Mouse (Mus musculus) midbrain, embryonic 13.5 days (tissue): ENCODE measurements around the gene Mmab. TPM values are rescaled to one million over a fixed set of nuclear protein-coding genes. Genes with fewer than 3 reads are reported as not detected.

Experiments
- ATAC-seq: fragments of 200-750 bp; cut with Nextera tagmentation; 2 replicates; pipeline ENCODE4 v1.8.0; 2017; ENCODE audit warnings: mild to moderate bottlenecking, moderate TSS enrichment, moderate library complexity
- H3K27ac ChIP-seq: fragments of 300-500 bp; sonication (generic); 2 replicates; pipeline ENCODE4 v1.5.1; 2015; ENCODE audit warnings: inconsistent platforms, mild to moderate bottlenecking, moderate library complexity
- H3K27me3 ChIP-seq: fragments of 300-500 bp; sonication (generic); 2 replicates; pipeline ENCODE4 v1.6.1; 2015; ENCODE audit warnings: mild to moderate bottlenecking, inconsistent platforms
- H3K36me3 ChIP-seq: fragments of 300-500 bp; sonication (generic); 2 replicates; pipeline ENCODE4 v1.6.1; 2015; ENCODE audit warnings: mild to moderate bottlenecking, inconsistent platforms
- H3K4me1 ChIP-seq: fragments of 300-500 bp; sonication (generic); replicated peaks from 2 replicates; pipeline ENCODE4 v1.6.1; 2015; ENCODE audit warnings: inconsistent platforms
- H3K4me2 ChIP-seq: fragments of 300-500 bp; sonication (generic); replicated peaks from 2 replicates; pipeline ENCODE4 v1.6.1; 2015; ENCODE audit warnings: moderate library complexity, mild to moderate bottlenecking, inconsistent platforms
- H3K4me3 ChIP-seq: fragments of 300-500 bp; sonication (generic); replicated peaks from 2 replicates; pipeline ENCODE4 v1.5.1; 2015; ENCODE audit warnings: mild to moderate bottlenecking, inconsistent platforms
- H3K9ac ChIP-seq: fragments of 300-500 bp; sonication (generic); replicated peaks from 2 replicates; pipeline ENCODE4 v1.6.1; 2015; ENCODE audit warnings: mild to moderate bottlenecking, inconsistent platforms
- H3K9me3 ChIP-seq: fragments of 300-500 bp; sonication (generic); 2 replicates; pipeline ENCODE4 v1.6.1; 2016; ENCODE audit warnings: mild to moderate bottlenecking, inconsistent platforms
- WGBS: fragments of 180-500 bp; shearing (Covaris S2); methylation state at CpG from one replicate; pipeline ENCODE4 v1.1.7; 2015; 5-methylcytosine and 5-hydroxymethylcytosine counted together
- polyA plus RNA-seq: library from polyadenylated mRNA; unstranded; fragments of >200 nt; fragmentation: Nextera tagmentation; extraction: Ambion mirVana; gene quantifications from 2 replicates; pipeline ENCODE4 v1.2.1, GENCODE M21; 2015

Gene Mmab
- polyA plus RNA-seq, 1 experiment from 2014 or later: 21.1 TPM

DNA sequence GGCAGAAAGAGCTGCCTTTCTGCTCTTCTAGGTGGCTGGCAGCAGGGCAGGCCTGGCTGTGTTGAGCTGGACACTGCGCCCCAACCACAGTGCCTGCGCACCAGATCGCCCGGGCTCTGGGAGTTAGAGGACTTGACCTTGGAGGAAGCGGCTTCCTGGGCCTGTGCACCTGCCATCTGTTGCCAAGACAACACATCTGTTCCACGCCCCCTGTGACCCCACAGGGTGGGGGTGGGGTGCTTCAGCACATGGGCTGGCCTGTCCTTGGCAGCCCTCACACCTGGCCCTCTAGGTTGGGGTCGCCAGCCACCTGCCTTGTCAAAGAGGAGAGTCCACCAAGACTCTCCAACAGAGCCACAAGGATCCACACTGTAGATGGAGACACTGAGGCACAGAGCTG, 21.8 kb upstream of the Mmab start:
- Histone ChIP-seq H3K4me3 (no peak overlapping the region), H3K4me2 (no peak overlapping the region), H3K4me1 (peaks cover 55% of the 10 kb centered on the region), H3K27ac (no peak overlapping the region), H3K27me3 (peaks cover 28% of the 10 kb centered on the region), H3K9ac (0 out of 2 replicates have a peak overlapping the region, but pooled peaks have one; percentile 36), H3K9me3 (no peaks in the 10 kb centered on the region), H3K36me3 (no peaks in the 10 kb centered on the region)
- WGBS: 45% methylated on average over 7 of the region's 7 CpGs
- ATAC-seq: no peak

GRCm38 (mm10) chr5:114464561-114464960, 20.7 kb upstream of the Mmab start:
- no peak overlapping the region for H3K4me2 ChIP-seq
- no peaks in the 10 kb centered on the region for H3K36me3 ChIP-seq
- ATAC-seq: no peak
- peaks cover 58% of the 10 kb centered on the region for H3K4me1 ChIP-seq
- no peak overlapping the region for H3K4me3 ChIP-seq
- H3K9ac ChIP-seq: no peak overlapping the region
- peaks cover 24% of the 10 kb centered on the region for H3K27me3 ChIP-seq
- 80% methylated on average over 2 of the region's 2 CpGs for WGBS
- H3K27ac ChIP-seq: no peak overlapping the region
- no peaks in the 10 kb centered on the region for H3K9me3 ChIP-seq

- H3K9me3 ChIP-seq: no peaks in the 10 kb centered on the region
- H3K27me3 ChIP-seq: peaks cover 15% of the 10 kb centered on the region
- no peak for ATAC-seq
- no peak overlapping the region for H3K9ac ChIP-seq
- H3K4me2 ChIP-seq: no peak overlapping the region
- peaks cover 39% of the 10 kb centered on the region for H3K4me1 ChIP-seq
- no peaks in the 10 kb centered on the region for H3K36me3 ChIP-seq
- no peak overlapping the region for H3K4me3 ChIP-seq
- WGBS: 76% methylated on average over 23 of the region's 24 CpGs
- H3K27ac ChIP-seq: no peak overlapping the region
Measured at GRCm38 (mm10) chr5:114462067-114463040, 18.5 kb upstream of the Mmab start.

DNA sequence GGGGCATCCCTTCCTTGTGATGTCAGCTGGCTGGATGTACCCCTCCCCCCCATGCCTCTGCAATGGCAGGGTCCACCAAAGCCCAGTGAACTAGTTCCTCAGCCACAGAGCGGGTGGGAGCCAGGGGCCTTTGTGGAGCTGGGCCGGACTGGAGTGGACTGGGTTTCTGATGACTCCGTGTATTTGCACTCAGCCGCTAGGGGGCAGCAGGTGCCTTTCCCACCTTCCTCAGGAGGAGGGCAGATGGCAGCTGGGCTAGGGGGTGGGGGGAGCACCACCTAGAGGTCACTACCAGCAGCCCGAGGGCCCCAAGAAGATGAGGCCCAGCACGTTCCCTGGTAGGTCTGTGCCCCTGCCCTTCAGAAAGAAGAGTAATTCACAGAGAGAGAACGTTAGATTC, 17.4 kb upstream of the Mmab start:
- H3K4me3 ChIP-seq: no peak overlapping the region
- no peaks in the 10 kb centered on the region for H3K9me3 ChIP-seq
- WGBS: 4% methylated on average over 7 of the region's 7 CpGs
- H3K36me3 ChIP-seq: no peaks in the 10 kb centered on the region
- peak; percentile 63 for ATAC-seq
- no peak overlapping the region for H3K27ac ChIP-seq
- H3K27me3 ChIP-seq: peaks cover 15% of the 10 kb centered on the region
- H3K4me2 ChIP-seq: no peak overlapping the region
- no peak overlapping the region for H3K9ac ChIP-seq
- H3K4me1 ChIP-seq: peaks cover 28% of the 10 kb centered on the region

DNA sequence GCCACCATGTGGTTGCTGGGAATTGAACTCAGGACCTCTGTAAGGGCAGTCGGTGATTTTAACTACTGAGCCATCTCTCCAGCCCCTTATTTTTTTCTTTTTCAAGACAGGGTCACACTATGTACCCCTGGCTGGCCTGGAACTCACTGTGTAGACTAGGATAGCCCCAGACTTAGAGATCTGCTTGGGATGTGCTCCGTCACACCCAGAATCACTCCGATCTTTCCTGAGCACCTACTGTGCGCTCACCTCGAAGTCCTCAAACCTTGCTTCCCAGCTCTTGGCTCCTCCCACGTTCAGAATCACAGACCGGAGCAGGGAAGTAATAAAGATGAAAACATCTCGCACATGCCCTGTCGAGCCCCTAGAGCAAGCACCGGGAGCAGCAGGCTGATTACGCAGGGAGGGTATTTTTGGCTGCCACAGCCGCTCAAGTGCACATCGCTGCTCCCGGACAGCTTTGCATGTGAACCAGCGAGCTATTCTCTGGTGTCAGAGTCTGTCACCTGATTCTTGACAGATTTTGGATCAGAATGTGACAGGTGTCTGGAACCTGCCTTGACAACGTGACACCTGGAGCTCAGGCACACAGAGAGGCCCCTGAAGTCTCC, 13.2 kb upstream of the Mmab start:
- Histone ChIP-seq H3K9ac (no peak overlapping the region), H3K27me3 (peaks cover 7% of the 10 kb centered on the region), H3K4me2 (no peak overlapping the region), H3K27ac (no peak overlapping the region), H3K9me3 (no peaks in the 10 kb centered on the region), H3K36me3 (peaks cover 24% of the 10 kb centered on the region), H3K4me3 (no peak overlapping the region), H3K4me1 (peaks cover 11% of the 10 kb centered on the region)
- WGBS: 82% methylated on average over 16 of the region's 16 CpGs
- no peak for ATAC-seq

- Histone ChIP-seq H3K9ac (no peak overlapping the region), H3K4me3 (no peak overlapping the region), H3K27me3 (peaks cover 7% of the 10 kb centered on the region; the same call in 1 of the 2 replicates), H3K4me1 (peaks cover 6% of the 10 kb centered on the region), H3K27ac (peak overlapping the region; percentile 11; the same call in 1 of the 2 replicates), H3K36me3 (peaks cover 32% of the 10 kb centered on the region), H3K9me3 (no peaks in the 10 kb centered on the region), H3K4me2 (no peak overlapping the region)
- ATAC-seq: no peak
- WGBS: 76% methylated on average over 9 of the region's 9 CpGs
Measured at GRCm38 (mm10) chr5:114456287-114456686, 12.4 kb upstream of the Mmab start.

DNA sequence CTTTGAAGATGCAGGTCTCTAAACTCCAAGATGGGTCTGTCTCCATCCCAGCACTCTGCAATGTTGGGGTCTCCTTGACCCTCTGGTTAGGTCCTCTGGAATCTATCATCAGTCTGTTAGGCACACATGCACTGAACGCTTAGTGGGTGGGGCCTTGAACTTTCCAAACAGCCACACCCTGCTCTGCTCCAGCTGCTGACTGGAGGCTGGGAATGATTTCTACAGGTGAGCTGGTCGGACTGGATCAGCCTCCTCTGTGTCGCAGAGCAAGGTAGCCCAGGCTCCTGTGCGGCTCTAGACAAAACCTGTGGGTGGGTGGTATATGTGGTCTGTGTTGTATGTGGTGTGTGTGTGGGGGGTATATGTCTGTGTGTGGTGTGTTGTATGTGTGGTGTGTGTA, 5.2 kb upstream of the Mmab start:
- Histone ChIP-seq H3K4me1 (peaks cover 11% of the 10 kb centered on the region), H3K36me3 (peaks cover 69% of the 10 kb centered on the region), H3K9ac (no peak overlapping the region), H3K27ac (no peak overlapping the region), H3K4me2 (no peak overlapping the region), H3K4me3 (no peak overlapping the region), H3K27me3 (no peaks in the 10 kb centered on the region), H3K9me3 (no peaks in the 10 kb centered on the region)
- no peak for ATAC-seq
- WGBS: 92% methylated on average over 4 of the region's 4 CpGs

GRCm38 (mm10) chr5:114444368-114444692, 470 bp upstream of the Mmab start:
- peaks cover 30% of the 10 kb centered on the region for H3K36me3 ChIP-seq
- no peak overlapping the region for H3K27ac ChIP-seq

GRCm38 (mm10) chr5:114435588-114435987, 8.3 kb downstream of the Mmab start:
- H3K36me3 ChIP-seq: peaks cover 39% of the 10 kb centered on the region
- WGBS: 92% methylated on average over 14 of the region's 14 CpGs

More at GRCm38 (mm10) chr5:114444368-114444692, 470 bp upstream of the Mmab start:
- no peak; the same call in 1 of the 2 replicates for ATAC-seq
- under 1% methylated on average over 21 of the region's 21 CpGs for WGBS
- Histone ChIP-seq H3K4me3 (peak overlapping the region; percentile 68), H3K27me3 (no peaks in the 10 kb centered on the region), H3K9ac (peak overlapping the region; percentile 72), H3K4me1 (peaks cover 11% of the 10 kb centered on the region), H3K9me3 (no peaks in the 10 kb centered on the region), H3K4me2 (peak overlapping the region; percentile 68)

DNA sequence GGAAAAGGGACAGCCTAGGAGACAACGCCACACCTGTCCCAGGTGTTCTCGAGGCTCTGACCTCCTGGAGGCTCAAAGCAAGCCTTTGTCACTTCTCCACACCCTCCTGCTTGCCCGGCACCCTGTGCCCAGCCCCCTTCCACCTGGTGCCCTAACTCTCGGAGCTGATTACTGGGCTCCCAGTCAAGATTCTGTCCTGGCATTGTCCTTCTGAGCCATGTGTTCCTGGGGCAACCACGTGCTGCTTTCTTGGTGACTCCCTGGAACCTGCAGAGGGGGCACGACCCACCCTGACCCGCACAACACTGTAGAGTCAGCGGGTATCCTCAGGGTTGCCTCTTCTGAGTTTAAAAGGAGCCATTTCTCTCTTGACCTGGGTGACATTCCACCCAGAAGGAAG, 9.5 kb downstream of the Mmab start:
- Histone ChIP-seq H3K36me3 (peaks cover 39% of the 10 kb centered on the region), H3K4me2 (no peak overlapping the region), H3K27me3 (no peaks in the 10 kb centered on the region), H3K4me1 (no peaks in the 10 kb centered on the region), H3K27ac (no peak overlapping the region), H3K4me3 (no peak overlapping the region), H3K9me3 (no peaks in the 10 kb centered on the region), H3K9ac (no peak overlapping the region)
- 93% methylated on average over 8 of the region's 8 CpGs for WGBS
- no peak for ATAC-seq

More at GRCm38 (mm10) chr5:114435588-114435987, 8.3 kb downstream of the Mmab start:
- Histone ChIP-seq H3K4me2 (no peak overlapping the region), H3K27ac (no peak overlapping the region), H3K9me3 (no peaks in the 10 kb centered on the region), H3K4me1 (no peaks in the 10 kb centered on the region), H3K9ac (no peak overlapping the region), H3K27me3 (no peaks in the 10 kb centered on the region), H3K4me3 (no peak overlapping the region)
- no peak for ATAC-seq

GRCm38 (mm10) chr5:114429781-114430180, 14.1 kb downstream of the Mmab start:
- Histone ChIP-seq H3K36me3 (peaks cover 7% of the 10 kb centered on the region; the same call in 1 of the 2 replicates), H3K27ac (no peak overlapping the region), H3K9ac (no peak overlapping the region), H3K4me3 (no peak overlapping the region), H3K9me3 (no peaks in the 10 kb centered on the region), H3K27me3 (no peaks in the 10 kb centered on the region), H3K4me2 (no peak overlapping the region), H3K4me1 (no peaks in the 10 kb centered on the region)
- WGBS: 88% methylated on average over 7 of the region's 7 CpGs
- no peak for ATAC-seq

DNA sequence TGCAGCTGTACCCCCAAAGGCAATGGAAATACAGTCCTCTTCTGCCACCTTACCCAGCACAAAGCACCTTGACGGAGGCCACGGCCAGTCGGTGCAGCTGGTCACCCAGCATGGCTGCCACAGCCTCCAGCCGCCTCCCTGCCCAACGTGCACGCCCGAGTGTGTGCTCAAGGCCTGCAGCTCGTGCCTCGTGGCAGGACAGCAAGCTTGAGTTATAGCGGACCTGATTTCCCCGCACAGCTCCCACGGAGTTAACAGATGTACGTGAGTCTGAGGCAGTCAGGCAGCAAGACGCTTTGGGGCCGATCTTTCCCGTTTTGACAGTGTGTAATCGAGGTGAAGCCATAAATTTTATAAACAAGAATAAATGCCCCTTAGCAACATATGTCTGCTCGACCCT, 15.2 kb downstream of the Mmab start:
- Histone ChIP-seq H3K27me3 (no peaks in the 10 kb centered on the region), H3K4me3 (no peak overlapping the region), H3K4me2 (no peak overlapping the region), H3K4me1 (peaks cover 4% of the 10 kb centered on the region; the same call in 1 of the 2 replicates), H3K9ac (no peak overlapping the region), H3K9me3 (no peaks in the 10 kb centered on the region), H3K36me3 (0 out of 2 replicates have a peak, but pooled peaks cover 3% of the 10 kb centered on the region), H3K27ac (no peak overlapping the region)
- WGBS: 80% methylated on average over 18 of the region's 18 CpGs
- ATAC-seq: no peak
